Mouse (Mus musculus) retina, postnatal 7 days (tissue): ENCODE data around the gene Phf23.
"Not testable (repeated sequence)": the region's sequence is repeated elsewhere in the genome, so short reads cannot be mapped to it uniquely, and the experiment has no call there.

Source experiments
- DNase-seq: peaks from one replicate; pipeline ENCODE4 v3.0.0-alpha.2; 2012; ENCODE audit warnings: low read depth, low spot score

The Phf23 gene

DNA sequence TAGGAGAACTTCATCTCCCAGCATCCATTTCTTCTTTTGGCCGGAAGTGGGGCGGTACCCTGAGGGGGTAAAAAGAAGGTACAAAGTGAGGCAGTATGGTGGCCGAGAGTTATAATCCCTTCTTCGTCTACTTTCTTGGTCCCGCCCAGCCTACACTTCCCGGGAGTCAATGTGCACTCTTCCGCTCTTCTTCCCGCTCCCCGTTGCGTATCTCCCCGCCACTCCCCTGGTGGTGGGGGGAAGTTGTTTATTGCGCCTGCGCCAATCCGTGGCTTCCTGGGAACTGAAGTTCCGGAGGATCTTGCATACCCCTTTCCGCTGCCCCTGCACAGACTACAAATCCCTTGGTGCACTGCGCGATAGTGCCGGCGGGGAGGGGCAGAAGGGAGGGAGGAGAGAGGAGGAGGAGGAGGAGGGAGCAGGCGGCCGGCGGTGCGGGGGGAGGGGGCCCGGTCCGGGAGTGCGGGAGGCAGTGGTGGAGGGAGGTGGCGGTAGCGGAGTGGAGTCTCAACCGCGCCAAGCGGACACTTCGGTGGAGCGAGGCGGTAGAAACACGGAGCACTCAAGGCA, at the start of gene Phf23:
Phf23 (plus strand) TSS at position 387 of the 570 bp plus-strand sequence.
- peak; percentile 98 for DNase-seq

DNA sequence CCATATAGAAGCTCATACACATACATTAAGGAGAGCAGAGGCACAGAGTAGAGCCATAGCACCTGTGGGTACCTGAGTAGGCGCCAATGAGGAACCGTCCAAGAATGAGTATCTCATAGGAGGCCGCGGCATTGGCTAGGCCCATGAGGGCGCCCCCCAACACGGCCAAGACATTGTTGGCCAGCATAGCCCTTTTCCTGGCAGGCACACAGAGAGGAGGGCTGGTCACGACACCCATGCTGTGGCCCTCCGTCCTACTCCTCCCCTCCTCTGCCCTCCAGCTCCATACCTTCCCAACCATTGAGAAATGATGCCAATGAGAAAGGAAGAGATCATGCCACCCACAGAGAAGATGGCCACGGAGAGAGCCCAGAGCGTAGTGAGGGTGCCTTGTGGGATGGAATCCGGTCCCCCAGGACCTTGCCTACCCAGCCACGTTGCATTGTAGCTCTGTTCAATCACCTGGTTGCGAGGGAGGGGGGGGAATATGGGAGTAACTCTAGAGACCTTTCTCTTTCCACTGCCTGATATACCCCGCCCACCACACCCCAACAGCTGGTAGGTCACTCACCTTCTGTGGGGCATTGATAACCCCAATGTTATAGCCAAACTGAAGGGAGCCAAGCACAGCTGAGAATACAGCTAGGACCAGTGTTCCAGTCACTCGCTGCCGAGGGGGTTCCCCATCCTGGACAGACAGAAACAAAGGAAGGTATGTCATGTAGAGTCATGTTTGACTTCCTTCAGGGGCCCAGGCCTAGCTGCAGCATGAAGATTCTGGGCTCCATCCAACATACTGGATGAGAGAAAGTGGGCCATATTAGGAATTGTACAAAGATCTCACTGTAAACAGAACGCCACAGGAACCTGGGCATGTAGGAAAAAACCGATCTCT, 49.3 kb upstream of the Phf23 start:
- DNase-seq = no peak

DNA sequence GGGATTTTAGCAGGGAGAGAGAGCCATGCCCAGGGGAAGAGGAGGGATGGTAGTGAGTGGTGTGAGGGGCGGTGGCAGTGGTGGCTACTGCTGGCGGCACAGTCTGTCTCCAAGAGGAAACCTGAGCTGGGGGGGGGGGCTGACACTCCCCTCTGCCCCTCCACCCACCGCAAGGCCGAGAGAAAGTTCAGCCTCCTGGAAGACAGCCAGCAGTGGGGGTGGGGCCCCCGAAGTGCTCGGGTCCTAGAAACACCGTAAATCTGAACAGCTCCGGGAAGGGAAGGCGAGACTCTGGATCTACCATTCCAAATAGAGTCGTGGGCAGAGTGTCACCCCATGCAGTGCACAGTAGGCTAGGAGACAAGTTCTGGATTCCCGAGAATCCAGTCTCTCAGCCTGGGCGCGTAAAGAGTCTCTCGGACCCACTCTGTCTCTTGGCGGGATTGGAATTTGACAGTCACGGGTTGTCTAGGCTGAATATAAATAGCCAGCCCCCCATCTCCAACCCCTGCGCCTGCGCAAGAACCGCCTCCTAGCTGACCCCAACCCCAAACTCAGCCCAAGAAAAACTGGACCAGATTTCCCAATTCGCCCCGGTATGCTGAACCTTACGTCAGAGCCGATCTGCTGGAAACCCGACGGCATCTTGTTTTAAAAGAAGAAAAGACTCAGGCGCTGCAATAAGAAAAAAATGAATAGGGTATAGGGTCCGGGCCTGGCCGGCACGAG, 48.1 kb upstream of the Phf23 start:
- no peak for DNase-seq

DNA sequence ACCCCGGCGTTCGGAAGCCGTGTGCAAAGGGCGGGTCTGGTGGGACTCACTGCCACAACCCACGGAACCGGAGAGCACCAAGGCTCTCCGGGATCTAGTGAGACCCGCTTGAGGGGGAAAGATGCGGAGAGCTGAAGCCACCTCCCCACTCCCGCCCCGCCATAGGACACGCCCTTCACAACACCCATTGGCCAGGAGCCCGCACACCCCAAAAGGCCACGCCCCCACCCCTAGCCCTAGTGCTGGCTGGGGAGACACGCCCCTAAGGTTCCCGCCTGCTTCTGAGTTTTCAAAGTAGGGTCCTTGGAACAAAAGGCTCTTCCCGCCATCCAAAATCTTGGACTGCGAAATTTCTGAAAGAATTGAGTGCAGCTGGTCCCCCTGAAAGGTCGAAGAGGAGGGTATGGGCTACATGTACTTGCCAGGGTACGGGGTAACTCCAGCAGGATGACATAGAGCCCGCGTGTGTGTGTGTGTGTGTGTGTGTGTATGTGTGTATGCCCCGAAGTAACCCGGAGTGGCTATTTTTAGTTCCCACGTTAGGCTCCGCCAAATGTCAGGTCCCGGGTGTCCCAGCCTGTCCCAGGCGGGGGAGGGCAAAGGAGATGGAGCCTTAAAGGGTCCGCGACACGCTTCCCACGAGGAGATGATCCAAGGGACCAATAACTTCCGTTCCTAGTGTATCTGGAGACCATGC, 47.4 kb upstream of the Phf23 start, which contains the start of gene Slc2a4:
Slc2a4 (minus strand) TSS at position 123 of the 697 bp plus-strand sequence.
- DNase-seq = peak; percentile 57

DNA sequence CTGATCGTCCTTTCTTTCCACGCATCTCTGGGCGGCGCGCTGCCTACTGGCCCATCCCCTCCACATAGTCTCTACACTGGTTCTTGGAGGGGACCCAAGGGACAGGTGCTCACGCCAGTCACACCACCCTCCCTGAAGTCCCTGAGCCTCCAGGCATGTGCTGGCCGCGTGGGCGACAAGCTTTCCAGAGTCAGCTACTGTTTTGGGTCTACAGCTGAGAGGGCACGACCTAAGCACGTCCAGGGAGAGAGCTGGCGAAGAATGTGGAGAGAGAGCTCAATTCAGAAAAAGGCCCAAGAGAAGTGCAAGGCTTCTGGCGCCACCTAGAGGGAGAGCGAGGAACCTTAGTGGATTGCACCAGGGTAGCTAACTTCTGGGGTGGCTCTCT, 46.8 kb upstream of the Phf23 start:
- DNase-seq = peak; percentile 81

DNA sequence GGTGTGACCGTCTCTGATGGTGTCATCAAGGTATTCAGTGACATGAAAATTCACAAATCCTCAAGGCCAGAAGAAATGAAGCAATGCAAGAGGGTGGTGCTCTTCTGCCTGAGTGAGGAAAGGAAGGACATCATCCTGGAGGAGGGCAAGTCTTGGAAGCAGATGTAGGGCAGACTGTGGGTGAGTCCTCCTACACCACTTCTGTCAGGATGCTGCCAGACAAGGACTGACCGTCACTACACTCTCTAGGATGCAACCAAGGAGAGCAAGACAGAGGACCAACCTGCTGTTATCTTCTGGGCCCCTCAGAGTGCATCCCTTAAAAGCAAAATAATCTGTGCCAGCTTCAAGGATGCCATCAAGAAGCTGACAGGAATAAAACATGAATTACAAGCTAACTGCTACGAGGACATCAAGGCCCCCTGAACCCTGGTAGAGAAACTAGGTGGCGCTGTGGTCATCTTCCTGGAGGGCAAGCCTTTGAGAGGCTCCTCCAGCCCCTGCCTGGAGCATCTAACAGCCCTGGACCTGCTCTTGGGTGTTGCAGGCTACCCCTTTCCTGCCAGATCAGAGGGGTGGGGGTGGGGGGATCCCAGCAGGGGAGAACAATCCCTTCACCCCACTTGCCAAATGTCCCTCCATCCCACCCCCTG, 44.6 kb upstream of the Phf23 start:
- no peak for DNase-seq

DNA sequence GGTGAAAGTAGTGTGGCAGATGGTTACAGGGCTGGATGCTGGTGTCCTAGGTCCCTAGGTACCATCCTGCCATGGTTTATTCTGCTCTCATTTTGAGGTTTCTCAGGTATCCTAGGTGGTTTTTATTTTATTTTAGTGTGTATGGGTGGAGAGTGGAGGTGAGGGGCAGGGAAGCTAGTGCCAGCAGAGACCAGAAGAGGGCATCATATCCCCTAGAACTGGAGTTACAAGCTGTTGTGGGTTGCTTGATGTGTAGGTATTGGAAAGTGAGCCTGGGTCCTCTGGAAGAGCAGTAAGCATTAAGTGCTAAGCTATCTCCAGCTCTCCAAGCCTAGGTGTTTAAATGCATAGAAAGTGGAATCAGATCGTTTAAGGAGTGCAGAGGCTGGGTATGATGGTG, 43.3 kb upstream of the Phf23 start:
- no peak for DNase-seq

DNA sequence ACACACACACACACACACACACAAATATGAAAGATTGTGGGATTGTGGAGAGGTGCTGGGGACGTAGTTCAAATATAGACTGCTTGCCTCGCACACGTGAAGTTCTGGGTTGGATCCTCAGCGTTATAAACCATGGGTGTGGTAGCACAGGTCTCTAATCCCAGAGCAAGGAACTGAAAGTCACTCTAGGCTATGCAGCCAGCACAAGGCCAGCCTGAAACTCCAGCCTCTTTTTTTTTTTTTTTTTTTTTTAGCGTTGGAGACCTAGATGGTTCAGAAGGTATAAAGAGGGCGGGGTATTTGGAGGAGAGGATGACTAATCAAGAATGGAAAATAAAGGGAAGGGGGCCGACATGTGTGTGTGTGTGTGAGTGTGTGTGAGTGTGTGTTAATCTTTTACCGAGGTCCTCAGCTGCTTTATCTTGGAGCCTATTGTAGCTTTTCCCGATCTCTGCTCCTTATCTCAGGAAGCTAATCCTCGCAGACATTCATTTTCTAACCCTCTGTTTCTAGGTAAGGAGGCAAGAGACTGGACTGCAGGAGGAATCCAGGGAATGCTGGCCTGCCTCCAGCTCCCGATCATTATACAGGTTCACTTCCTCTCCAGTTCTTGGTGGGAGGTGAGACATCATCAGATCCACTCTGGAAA, 42.2 kb upstream of the Phf23 start:
- DNase-seq = no peak

DNA sequence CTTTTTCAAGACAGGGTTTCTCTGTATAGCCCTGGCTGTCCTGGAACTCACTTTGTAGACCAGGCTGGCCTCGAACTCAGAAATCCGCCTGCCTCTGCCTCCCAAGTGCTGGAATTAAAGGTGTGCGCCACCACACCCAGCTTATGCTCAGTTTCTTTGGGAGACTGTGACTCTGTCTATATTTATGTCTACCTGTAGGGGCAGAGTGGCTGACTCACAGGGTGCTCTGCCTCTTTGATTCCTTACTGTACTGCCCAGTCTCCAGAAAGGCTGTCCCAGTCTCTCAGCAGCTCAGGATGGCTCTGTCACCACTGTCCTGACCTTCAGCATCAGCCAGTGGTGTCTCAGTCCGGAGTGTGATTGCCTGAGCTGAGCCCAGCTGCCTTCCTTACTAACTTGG, 40.0 kb upstream of the Phf23 start:
- not testable (repeated sequence) for DNase-seq

DNA sequence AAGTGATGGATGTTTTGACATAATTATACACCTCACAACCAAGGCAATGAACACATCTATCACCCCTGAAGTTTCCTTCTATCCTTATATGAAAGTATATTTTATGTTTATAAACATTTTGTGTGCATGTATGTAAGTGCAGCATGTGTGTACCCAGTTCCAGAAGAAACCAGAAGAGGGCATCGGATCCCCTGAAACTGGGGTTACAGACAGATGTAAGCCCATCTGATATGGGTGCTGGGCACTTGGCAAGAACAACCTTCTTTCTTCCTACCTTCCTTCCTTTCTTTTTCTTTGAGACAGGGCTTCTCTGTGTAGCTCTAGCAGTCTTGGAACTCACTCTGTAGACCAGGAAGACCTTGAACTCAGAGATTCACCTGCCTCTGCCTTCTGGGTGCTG, 39.4 kb upstream of the Phf23 start:
- DNase-seq = no peak

DNA sequence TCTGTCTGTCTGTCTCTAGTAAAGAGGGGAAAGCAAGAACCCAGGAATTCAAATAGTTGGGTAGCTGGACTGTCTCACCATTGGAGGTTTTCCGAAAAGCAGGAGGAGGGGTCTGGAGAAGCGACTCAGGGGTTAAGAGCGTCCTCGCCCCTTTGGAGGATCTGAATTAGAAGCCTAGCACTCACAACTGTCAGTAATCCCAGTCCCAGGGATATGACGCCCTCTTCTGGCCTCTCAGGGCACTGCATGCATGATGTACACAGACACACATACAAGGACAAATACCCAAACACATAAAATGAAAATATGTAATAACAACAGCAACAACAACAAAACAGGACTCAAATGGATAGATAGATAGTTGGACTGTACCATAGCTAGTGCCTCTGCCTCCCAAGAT, 35.0 kb upstream of the Phf23 start:
- DNase-seq = no peak

DNA sequence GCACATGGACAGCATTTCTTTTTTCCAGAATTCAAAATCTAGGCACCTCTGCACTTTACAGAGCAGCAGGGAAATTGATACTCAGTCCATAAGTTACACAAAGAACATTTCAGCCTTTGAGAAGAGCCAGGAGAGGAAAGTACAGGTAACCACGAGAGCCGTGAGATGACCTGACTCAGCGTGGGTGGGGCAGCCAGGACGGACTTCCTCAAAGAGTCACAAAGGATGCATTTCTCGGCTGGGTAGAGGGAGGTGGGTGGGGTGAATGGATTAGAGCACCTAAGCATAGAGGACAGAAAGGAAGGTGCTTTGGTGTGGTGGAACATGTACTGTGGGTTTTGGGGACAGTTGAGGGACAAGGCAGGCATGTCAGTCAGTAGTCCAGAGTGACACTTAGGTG, 33.7 kb upstream of the Phf23 start:
- no peak for DNase-seq

DNA sequence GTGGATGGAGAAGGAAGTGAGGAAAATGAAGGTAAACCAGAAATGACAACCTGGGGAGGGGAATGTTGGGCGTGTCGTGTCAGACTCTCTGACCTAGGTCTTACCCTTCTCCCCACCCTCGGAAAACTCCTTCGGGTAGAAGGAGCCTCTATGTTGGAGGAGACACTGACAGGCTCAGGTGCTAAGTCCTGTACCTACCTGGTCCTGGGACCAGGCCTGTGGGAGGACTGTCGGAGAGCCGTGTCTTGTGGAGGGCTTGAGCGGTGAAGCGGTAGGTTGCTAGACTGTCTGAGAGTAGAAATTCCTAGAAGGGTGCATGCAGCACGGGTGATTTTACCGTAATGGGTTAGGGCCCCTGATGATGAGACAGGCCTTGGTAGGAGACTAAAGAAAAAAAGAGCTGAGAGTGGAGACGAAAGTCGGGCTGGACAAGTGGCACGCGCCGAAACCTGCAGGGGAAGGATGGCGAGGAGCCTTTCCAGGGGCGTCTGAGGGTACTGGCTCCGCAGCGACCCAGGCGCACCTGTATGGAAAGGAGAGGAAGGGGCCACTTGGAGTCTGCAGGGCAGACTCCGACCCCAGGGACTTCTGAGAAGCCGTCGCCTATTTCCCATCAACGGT, 30.8 kb upstream of the Phf23 start, which contains the start of gene Cldn7:
Cldn7 (plus strand) TSS at position 130 of the 621 bp plus-strand sequence.
- no peak for DNase-seq

DNA sequence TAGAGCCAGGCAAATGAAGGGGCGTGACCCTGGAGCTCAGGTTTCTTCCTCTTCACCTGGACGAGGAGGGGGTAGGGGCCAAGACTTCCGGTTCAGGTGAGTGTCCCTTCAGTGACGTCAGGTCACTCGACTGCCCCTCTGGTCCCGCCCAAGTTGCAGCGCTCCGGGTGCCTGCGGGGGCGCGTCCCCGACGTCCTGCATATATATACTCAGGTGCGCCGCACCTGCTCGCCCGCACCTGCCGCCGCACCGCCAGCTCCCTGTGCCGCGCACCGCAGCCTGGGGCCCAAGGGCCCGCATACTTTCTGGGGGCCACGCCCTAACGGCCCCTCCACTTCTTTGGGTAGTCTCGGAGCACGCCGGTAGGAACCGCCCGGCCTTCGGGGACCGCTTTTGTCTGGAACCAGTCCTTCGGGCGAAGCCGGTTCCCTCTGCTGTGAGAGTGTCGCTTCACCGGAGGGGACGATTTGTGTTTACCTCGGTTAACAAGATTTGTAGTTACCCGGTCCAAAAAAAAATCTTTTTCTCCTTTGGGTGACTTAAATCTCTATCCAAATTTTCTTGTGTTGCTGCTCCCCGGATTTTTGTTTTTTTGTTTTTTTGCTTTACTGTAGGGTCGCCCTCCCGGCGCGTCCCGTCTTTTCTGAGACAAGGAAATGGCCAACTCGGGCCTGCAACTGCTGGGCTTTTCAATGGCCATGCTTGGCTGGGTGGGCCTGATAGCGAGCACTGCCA, 30.1 kb upstream of the Phf23 start:
- DNase-seq = no peak

DNA sequence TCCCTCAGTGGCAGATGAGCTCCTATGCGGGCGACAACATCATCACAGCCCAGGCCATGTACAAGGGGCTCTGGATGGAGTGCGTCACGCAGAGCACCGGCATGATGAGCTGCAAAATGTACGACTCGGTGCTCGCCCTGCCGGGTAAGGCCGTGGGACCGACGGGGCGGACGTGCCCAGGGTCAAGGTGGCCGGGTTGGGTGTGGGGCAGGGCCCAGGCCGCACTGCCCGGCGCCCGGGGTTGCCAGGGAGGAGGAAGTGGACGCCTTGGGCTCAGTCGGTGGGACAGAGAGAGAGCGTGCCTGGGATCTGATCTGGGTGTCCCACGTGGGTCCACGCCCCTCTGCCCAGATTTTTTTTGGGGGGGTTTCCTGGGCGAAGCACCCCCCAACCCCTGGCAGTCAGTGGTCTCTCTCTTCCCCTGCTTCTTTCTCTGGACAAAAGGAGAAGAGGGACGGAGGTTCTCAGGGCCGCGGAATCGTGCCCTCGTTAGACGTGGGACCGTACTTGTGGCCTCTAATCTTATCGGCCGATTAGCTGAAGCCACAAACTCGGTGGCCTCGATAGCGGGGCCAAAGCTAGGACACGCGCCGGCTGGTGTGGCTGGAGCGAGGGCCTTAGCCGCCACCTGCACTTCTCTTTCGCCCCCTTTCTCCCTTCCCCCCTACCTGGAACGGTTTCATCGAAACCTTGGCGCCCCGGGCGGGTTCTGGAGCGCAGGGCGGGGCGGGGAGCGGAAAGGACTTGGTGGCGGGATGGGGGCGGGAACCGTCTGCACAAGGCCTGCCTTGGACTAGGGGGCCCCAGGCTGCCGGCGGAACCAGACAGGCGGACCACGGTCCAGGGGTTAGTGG, 29.3 kb upstream of the Phf23 start:
- peak; percentile 36 for DNase-seq

DNA sequence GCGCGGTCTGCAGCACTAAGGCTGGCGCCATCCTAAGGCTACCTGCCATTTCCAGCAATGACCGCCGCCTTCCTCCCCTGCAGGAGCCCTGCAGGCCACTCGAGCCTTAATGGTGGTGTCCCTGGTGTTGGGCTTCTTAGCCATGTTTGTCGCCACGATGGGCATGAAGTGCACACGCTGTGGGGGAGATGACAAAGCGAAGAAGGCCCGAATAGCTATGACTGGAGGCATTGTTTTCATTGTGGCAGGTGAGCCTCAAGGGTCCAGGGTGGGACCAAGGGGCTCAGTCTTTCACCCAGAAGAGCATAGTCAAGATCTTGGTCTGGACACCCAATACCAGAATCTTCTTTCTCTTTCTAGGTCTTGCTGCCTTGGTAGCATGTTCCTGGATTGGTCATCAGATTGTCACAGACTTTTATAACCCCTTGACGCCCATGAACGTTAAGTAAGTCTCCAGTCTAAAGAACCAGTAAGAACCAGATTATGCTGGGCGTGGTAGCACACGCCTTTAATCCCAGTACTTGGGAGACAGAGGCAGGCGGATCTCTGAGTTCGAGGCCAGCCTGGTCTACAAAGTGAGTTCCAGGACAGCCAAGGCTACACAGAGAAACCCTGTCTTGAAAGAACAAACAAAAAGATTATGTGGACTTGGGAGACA, 28.6 kb upstream of the Phf23 start:
- no peak for DNase-seq

DNA sequence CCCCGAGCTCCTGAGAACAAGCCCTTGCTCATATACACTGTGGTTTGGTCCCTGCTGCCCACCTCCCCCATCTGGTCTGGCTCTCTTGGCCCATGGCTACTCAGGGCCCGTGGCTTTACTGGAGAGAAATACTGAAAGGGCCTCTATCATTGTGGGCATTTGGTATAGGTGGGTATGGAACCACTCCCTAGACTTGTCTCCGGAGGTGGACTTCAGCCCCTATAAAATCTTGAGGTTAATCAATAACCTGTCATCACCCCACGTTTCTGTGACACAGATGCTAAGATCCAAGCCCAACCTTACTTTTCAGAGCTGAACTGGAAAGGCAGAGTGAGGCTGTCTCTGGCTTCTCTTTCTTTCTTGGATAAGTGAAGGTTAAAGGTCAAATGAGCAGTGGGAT, 26.8 kb upstream of the Phf23 start:
- DNase-seq = no peak

DNA sequence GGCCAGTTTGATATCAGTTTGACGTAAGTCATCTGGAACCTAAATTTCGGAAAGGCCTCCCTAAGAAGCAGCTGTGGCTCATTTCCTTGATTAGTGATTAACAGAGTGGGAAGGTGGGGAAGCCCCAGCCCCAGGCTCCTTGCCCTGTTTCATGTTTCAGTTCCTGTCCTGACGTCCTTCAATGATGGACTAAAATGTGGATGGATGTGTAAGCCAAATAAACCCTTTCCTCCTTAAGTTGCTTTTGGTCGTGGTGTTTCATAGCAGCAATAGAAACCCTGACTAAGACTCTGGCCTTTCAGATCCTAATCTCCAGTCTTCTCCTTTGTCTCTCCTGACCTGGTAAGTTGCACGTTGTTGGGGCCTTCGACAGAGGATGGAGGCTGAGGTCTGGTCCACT, 25.4 kb upstream of the Phf23 start:
- no peak for DNase-seq
